Comparison of ENCODE assay signal across 16 mouse cellular contexts in the genomic region with DNA sequence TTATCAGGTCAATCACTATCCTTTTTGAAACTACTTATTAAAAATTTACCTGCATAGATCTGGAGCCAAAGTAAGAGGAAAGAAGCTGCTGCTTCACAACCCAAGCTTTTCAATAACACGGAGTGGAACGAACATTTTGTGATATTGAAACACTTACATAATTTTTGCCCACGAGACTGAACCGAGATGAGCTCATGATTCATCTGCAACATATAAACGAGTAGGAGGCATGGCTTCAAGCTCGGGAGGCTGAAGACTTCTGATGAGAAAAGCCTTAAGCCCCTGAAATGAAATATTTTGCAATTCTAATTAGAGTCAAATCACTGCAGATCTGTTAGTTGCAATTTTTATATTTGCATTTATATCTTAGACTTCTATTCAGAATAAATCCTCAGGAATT.
A peak's percentile ranks its signal among the peaks of the same experiment; 100 is the strongest.
DNase-seq lines count a peak whose midpoint lies in the region; ATAC-seq and TF ChIP-seq lines count a peak whose summit lies in the region.
"Had no signal": no experiment of that assay in that cellular context is flagged by ENCODE, and none has a peak within 500 bp of the region (broad histone marks: within the 10 kb centered on the region; RNA-seq: fewer than 3 reads in every experiment).

No protein-coding gene starts in this region.

- H3K4me3 ChIP-seq in liver, postnatal 0 days (ENCODE audit: low read depth, low read length), result no peak overlapping the region
- H3K4me3 ChIP-seq: hindbrain, embryonic 15.5 days; liver, embryonic 12.5 days had no signal

- H3K9me3 ChIP-seq in liver, postnatal 0 days (ENCODE audit: low read length), result no peaks in the 10 kb centered on the region
- H3K9me3 ChIP-seq: hindbrain, embryonic 15.5 days; liver, embryonic 12.5 days had no signal

- H3K36me3 ChIP-seq in liver, postnatal 0 days (replicated peaks; ENCODE audit: insufficient read depth, low read length), result no peaks in the 10 kb centered on the region
- H3K36me3 ChIP-seq: hindbrain, embryonic 15.5 days; liver, embryonic 12.5 days had no signal

- no peak for ATAC-seq in liver, postnatal 0 days
- ATAC-seq in inflammation-experienced regulatory T-cells, adult 6 months, result no peak
- ATAC-seq: intestine, embryonic 16.5 days; liver, embryonic 12.5 days had no signal

- H3K4me1 ChIP-seq in liver, postnatal 0 days (ENCODE audit: insufficient read depth), result no peaks in the 10 kb centered on the region
- H3K4me1 ChIP-seq: liver, embryonic 12.5 days had no signal

- DNase-seq in left cerebral cortex, adult 11 months (ENCODE audit: low spot score), result peak; percentile 53
- no peak for DNase-seq in left cerebral cortex, postnatal 4 days
- peak; percentile 72 to 84 for DNase-seq in frontal cortex, adult 2 months (ENCODE audit: extremely low spot score in 1 of 2, low spot score in 1 of 2)
- peak; percentile 35 to 53 for DNase-seq in left cerebral cortex, adult 18-20 months (ENCODE audit: low spot score in 2 of 2)
- DNase-seq in right cerebral cortex, postnatal 36 days (ENCODE audit: low spot score in 2 of 2), result peak; percentile 26 to 59
- no peak for DNase-seq in liver, postnatal 0 days
- DNase-seq: cerebellum, adult 11 months; gastrocnemius, postnatal 14 days; kidney, postnatal 4 days; lung, embryonic 14.5 days; lung, postnatal 4 days; thymus, postnatal 14 days had no signal

- WGBS in liver, postnatal 0 days (ENCODE audit: insufficient replicate concordance), result 64% methylated on average over 6 of the region's 6 CpGs

- TF ChIP-seq CTCF in liver, postnatal 0 days (IDR thresholded peaks at IDR 0.05; ENCODE audit: low read depth), result no peak

- H3K9ac ChIP-seq in liver, postnatal 0 days (replicated peaks), result no peak overlapping the region
- H3K9ac ChIP-seq: hindbrain, embryonic 15.5 days; liver, embryonic 12.5 days; lung, embryonic 14.5 days had no signal

- intact Hi-C loops in left cerebral cortex, postnatal 4 days (cut with DNase I), result loop anchor here (10.0 kb wide), 1 partner anchor 121 kb away; no protein-coding TSS in a partner anchor

- TF ChIP-seq EP300 in liver, postnatal 0 days (IDR thresholded peaks at IDR 0.05; ENCODE audit: low read depth), result no peak

- H3K4me2 ChIP-seq in liver, postnatal 0 days (ENCODE audit: low read depth, low read length), result no peak overlapping the region
- H3K4me2 ChIP-seq: hindbrain, embryonic 15.5 days; liver, embryonic 12.5 days; lung, embryonic 14.5 days had no signal

- H3K27ac ChIP-seq in liver, postnatal 0 days (ENCODE audit: low read depth), result no peak overlapping the region
- H3K27ac ChIP-seq: hindbrain, embryonic 15.5 days; liver, embryonic 12.5 days had no signal

- H3K27me3 ChIP-seq in liver, postnatal 0 days (ENCODE audit: insufficient read depth, low read length), result no peaks in the 10 kb centered on the region
- H3K27me3 ChIP-seq: hindbrain, embryonic 15.5 days; liver, embryonic 12.5 days had no signal

Comparison
In these comparisons a context has a peak if more than half of its experiments do, and no peak if none do; other contexts are left out.
1. DNase-seq: peak in left cerebral cortex, adult 11 months (single experiment), frontal cortex, adult 2 months (2 of 2), left cerebral cortex, adult 18-20 months (2 of 2) and right cerebral cortex, postnatal 36 days (2 of 2); none in left cerebral cortex, postnatal 4 days (single experiment) and liver, postnatal 0 days (single experiment).